Mouse (Mus musculus): Measurements from ENCODE around the gene Ankrd13d.
"Not testable (repeated sequence)": the region's sequence is repeated elsewhere in the genome, so short reads cannot be mapped to it uniquely, and the experiment has no call there.

Ankrd13d gene

DNA sequence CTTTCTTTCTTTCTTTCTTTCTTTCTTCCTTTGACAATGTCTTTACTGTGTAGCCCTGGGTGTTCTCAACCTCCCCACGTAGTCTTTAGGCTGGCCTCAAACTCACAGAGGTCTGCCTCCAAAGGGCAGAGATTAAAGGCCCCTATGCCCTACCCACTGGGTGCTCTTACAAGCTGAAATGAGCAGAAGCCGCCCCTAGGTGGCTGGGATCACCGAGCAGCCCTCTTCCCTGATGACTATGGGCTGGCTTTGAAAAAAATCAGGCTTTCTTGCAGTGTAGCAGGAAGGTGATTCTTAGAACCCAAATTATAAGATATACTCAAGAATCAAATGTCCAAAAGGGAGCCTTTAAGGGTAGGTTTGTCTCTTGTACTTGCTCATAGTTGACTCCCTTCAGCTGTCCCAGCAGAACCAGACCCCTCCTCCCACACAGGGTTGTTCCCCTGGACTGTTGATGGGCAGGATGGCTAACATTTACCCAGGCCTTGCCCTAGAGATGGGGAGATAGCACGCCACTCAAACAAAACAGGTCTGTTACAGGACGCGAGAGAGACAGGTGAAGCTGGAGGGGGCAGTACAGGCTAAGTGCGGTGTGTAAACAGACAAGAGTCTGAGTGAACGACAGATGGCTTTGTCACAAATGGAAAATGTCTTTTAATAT, 21.8 kb downstream of the Ankrd13d start:
- DNase-seq, result no peak

DNA sequence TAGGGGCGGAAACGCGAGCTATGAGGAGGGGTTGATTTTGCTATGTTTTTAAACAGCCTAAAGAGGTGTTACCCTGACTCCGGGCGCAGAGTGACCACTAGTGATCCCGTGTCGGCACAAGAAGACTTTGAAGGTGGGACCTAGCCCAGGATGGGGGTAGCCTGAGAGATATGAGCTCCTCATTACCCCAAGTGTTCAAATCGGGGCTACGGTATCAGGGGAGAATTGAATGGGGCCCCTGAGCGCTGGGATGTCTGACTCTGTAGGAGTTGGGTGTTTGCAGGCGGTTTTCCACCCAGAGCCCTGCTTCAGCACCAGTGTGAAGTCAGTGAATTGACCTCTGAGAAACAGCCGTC, 25.1 kb downstream of the Ankrd13d start:
- no peak for DNase-seq

DNA sequence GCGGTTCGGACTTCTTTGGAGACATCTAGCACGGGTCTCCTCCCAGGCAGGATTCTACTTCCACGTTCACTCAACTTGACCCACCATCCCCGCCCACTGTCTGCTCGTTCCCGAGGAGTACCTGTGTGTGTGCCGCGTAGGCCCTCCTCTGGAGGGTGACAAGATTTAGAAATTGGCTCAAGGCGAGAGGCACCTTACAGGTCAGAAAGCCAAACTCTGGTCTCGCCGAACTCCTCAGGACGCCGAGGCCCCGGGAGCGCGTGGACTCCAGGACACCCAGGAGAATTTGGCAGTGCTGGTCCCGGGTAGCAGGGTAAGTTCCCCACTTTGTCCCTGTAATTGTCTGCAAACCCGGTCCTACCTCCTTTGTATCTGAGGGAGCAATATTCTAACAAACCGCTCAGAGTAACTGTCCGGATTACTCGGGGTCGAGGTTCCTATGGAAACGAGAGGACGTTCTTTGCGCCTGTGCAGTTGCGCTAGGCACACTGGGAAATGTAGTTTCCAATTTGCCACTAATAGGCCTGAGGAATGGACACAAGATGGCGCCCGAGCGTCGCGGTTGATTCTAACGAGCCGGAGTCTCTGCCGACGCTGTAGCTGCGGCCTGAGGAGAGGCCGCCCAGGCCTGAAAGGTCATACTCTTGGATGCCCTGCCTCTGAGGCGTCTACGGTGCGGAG, 25.6 kb downstream of the Ankrd13d start:
- DNase-seq, result peak; percentile 96

GRCm38 (mm10) chr19:4255583-4256162, 27.3 kb downstream of the Ankrd13d start:
- no peak for DNase-seq

- DNase-seq, result no peak
Observed at GRCm38 (mm10) chr19:4254230-4254629, 28.7 kb downstream of the Ankrd13d start.

DNA sequence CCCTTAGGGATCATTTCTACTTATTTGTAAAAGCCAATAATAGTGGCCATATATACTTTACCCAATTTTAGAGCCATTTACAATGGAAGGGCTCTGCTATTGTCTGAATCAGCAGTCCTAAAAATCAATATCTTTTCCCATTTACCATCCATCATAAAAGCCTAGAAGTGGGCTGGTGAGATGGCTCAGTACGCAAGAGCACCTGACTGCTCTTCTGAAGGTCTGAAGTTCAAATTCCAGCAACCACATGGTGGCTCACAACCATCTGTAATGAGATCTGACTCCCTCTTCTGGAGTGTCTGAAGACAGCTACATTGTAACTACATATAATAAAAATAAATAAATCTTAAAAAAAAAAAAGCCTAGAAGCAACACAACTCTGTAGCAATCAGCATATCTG, 34.3 kb downstream of the Ankrd13d start:
- DNase-seq, result not testable (repeated sequence)

- no peak for DNase-seq
Observed at GRCm38 (mm10) chr19:4247010-4247409, 35.9 kb downstream of the Ankrd13d start.

GRCm38 (mm10) chr19:4244775-4245174, 38.2 kb downstream of the Ankrd13d start:
- no peak for DNase-seq

- DNase-seq, result no peak
Observed at GRCm38 (mm10) chr19:4242416-4242815, 40.5 kb downstream of the Ankrd13d start.

DNA sequence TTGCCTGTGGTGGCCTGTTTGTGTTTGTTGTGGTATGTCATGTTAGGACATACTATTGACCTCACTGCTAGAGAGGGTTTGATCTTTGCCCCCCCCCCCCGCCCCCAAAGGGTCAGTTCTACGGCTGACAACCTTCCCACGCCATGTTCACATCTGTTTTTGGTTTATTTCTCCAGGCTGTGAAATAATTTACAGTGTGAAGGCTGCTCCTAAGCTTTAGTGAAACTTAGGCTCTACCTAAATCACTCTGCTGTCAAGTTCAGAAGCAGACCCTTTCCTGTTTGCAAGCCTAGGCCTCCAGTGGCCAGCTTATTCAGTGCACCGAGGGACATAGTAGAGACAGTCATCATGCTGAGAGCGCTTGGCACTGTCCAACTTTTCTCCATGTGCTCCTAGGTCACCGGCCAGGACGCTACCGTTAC, 42.7 kb downstream of the Ankrd13d start:
- DNase-seq, result no peak

DNA sequence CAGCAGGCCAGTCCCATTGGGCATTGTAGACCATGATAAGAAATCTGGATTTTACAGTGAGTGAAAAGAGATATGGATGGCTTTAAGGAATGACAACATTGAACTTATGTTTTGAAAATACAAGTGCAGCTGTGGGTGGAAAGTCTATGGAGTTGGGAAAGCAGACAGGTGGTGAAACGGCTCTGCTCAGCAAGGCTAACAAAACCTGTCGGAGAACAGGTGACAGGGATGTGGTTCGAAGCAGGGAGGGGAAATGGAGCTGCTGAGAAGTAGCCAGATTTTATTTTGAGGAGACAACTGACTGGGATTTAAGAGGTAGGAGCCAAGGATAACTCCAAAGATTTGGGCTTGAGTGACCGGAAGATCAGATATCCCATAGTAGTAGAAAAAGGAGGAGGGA, 48.4 kb downstream of the Ankrd13d start:
- DNase-seq, result no peak

DNA sequence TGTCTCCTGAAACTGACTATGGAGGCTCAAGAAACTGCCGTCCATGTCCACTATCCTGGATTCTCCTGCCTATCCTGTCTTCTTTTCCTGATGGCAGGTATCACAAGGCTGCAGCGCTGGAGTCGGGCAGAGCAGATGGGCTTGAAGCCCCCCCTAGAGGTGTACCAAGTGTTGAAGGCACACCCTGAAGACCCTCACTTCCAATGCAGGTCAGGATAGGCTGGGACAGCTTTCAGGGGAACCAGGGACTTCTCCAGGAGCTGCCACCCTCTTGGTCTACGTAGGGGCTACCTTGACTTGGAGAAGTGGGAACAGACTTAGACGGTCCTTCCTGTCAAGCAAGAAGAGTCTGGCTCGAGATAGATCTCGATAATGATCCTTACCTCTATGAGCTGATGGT, 50.3 kb downstream of the Ankrd13d start:
- DNase-seq, result no peak

- no peak for DNase-seq
Observed at GRCm38 (mm10) chr19:4232186-4232572, 50.8 kb downstream of the Ankrd13d start.

- DNase-seq, result peak; percentile 98
Observed at GRCm38 (mm10) chr19:4231253-4232185, 51.4 kb downstream of the Ankrd13d start, which contains the start of gene Pold4. Gene Pold4, plus strand, starts transcription at chr19:4231899.

GRCm38 (mm10) chr19:4230415-4230814, 52.5 kb downstream of the Ankrd13d start:
- peak; percentile 18 for DNase-seq

DNA sequence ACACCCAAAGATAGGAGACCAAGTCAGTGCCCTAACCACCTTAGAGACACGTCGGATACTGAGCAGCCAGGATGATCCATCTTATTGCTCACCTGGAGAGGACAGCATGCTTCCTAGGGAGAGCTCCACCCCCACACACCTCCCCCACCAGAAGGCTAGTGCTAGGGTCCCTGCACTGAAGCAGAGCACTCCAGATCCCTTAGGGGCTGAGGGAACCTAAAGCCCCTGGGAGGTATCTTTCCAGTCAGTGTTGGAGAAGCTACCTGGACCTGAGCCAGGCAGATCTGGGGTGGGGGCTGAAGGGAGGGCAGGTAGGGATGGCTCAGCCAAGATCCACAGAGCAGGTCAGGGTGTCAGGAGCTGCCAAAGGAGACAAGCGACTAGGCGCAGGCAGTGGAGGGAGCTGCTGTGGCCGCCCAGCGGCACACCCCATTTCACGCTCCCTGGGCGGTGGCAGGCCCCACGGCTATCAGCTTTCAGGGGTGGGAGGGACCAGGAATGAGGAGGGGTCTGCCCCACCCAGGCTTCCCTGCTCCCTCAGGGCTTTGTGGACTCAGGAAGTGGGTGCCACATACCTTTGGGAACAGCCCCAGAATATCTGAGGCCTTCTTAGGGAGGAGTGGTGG, 53.4 kb downstream of the Ankrd13d start:
- DNase-seq, result peak; percentile 8

GRCm38 (mm10) chr19:4228891-4229290, 54.0 kb downstream of the Ankrd13d start:
- no peak for DNase-seq

DNA sequence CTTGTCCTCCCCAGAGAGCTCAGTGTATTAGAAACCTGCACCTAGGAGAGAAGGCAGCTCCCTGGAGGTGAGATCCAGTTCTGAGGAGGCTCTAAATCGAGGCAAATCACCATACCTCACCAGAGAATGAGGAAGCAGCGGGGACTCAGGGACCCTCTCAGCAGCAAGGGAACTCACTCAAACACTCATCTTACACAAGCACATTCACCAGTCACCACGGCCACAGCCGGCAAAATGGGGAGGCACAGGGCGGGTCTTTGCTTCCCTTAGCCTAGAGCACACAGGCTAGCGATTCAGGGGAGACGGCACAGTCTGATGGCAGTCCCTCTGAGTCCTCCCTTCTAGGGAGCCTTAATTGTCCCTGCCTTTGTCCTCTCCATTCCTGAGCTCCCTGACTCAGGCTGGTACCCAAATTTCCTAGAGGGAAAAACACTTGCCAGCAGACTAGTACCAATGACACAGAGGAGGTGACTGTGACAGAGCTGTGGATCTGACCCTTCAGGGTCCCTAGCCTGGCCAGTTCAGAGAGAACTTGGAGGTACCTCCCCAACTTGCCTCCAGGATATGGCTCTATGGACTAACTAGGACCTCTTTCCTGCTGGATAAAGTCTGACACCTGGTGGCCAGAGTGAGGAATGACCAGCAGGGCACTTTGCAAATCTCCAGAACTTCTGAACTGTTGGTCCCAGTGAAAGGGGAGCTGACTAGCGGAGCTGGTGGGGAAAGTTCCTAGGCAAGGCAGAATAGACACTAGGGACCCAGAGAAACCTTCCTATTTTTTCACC, 54.9 kb downstream of the Ankrd13d start:
- peak; percentile 80 for DNase-seq

DNA sequence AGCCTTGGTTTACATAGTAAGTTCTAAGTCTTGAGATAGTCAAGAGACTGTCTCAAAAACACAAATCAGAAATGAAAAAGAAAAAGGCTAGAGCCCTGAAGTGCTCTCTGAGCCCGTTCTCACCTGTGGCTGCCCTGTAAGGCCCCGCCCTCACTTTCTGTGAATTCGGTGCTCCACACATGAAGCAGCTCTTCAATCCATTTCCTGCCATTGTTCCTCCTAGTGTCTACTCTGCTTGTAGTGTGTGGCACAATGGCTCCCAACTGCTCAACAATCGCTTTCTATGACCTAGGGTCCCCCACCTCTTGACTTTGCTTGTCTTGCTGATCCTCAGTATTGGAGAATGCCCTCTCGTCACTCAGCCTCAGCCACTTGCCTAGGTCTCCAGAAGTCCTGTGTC, 55.5 kb downstream of the Ankrd13d start:
- DNase-seq, result no peak

- no peak for DNase-seq
Observed at GRCm38 (mm10) chr19:4226779-4227178, 56.2 kb downstream of the Ankrd13d start.

- peak; percentile 64 for DNase-seq
Observed at GRCm38 (mm10) chr19:4222165-4222564, 60.8 kb downstream of the Ankrd13d start.
